Mouse (Mus musculus): Measurements from ENCODE around the gene Tmc7.

Tmc7 gene

GRCm38 (mm10) chr7:118585856-118586255 is 1.3 kb upstream of the Tmc7 start:
- DNase-seq (ENCODE audit: low read depth, low spot score), result no peak

DNA sequence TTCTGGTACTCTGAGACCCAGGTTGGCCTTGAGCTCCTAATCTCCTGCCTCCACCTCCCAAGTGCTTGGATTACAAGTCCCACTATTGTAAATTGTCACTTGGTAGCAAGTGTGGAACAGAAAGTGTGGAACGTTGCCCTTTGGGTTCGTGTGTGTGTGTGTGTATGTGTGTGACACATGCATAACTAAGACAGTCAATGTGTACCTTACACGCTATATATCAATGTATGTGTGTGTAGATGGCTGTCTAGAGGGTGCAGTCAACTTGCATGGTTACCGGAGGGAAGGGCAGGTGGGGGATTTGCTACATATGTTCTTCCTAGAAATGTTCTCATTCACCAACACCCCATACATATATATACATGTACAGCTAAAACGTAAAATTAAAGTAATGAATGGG is 390 bp upstream of the Tmc7 start:
- DNase-seq (ENCODE audit: low read depth, low spot score), result no peak

DNA sequence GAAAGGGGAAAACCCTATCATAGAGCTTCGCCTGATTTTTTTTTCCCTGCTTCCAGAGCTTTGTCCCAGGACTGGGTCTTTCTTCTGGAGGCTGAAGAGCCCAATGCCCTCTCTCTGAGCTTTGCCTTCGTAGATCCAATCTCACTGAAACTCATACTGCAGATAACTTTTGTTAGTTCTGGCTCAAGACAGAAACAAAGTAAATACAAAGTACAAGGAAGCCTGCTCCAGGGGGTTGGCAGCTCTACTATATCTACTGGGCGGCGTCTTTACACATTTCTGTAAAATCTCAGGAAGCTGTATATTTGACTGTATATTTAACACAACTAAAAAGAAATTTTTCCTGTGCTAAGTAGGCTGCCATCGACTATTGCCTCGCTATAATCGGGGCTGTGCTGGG is 715 bp downstream of the Tmc7 start:
- no peak for DNase-seq (ENCODE audit: low read depth, low spot score)

GRCm38 (mm10) chr7:118579938-118580337 is 4.6 kb downstream of the Tmc7 start:
- DNase-seq (ENCODE audit: low read depth, low spot score), result no peak

DNA sequence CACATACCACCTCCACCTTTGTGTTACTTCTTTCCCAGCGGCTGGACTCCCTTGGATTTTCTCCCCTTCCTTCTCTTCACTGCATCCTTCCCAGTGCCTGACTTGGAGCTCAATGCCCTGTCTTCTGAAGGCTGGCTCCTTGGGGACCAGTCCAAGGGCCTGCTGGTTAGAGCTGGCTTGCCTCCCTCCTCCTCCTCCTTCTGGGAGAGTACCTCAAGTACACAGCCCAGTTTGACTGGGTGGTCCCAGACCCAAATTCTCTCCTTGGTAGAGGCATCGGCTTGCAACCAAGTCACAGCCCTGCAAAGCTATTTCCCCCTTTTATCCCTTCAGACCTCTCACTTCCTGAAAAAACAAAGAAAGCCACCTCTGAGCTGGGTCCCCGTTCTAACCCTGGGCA is 6.3 kb downstream of the Tmc7 start:
- no peak for DNase-seq (ENCODE audit: low read depth, low spot score)

DNA sequence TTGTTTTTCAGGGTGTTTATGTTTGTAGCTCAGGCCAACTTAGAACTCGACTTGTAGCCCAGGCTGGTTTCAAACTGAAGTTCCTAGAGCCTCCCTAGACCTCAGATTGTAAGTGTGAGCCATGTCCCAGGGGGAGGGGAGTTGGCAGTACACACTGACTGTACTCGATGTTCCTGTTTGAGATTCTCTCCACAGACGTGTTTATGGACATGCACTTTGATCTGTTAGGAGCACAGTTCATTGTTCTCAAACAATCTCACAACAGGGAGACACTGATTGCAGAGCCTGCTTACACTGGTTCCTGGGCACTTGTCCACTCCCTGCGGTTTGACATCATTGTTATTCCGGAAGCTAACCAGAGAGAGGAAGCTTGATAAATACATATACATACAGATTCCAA is 12.5 kb downstream of the Tmc7 start:
- no peak for DNase-seq (ENCODE audit: low read depth, low spot score)

GRCm38 (mm10) chr7:118571350-118571749 is 13.2 kb downstream of the Tmc7 start:
- no peak for DNase-seq (ENCODE audit: low read depth, low spot score)

DNA sequence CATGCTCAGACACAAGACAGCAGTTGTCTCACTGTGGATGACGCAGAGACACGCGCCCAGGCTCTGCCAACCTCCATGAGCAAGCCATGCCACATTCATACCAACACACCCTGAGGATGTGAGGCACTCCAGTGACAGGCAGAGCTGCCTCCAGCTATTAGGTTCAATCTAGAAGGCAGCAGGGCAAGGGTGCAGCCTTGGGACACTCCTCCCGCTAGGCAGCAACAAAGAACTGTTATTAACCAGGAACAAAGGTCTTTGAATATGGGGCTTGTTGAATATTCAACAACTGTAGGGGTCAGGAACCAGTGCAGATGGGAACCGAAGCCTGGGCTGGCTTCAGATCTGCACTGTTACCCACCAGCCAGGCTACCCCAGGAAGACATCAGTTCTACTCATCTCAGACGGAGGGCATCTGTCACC is 15.4 kb downstream of the Tmc7 start:
- DNase-seq (ENCODE audit: low read depth, low spot score), result no peak

GRCm38 (mm10) chr7:118554290-118554689 is 30.2 kb downstream of the Tmc7 start:
- no peak for DNase-seq (ENCODE audit: low read depth, low spot score)

GRCm38 (mm10) chr7:118553881-118554280 is 30.7 kb downstream of the Tmc7 start:
- peak; percentile 27 for DNase-seq (ENCODE audit: low read depth, low spot score)

GRCm38 (mm10) chr7:118547451-118547850 is 37.1 kb downstream of the Tmc7 start:
- DNase-seq (ENCODE audit: low read depth, low spot score), result no peak

- DNase-seq (ENCODE audit: low read depth, low spot score), result no peak
Observed at GRCm38 (mm10) chr7:118544128-118544527, 40.4 kb downstream of the Tmc7 start.

DNA sequence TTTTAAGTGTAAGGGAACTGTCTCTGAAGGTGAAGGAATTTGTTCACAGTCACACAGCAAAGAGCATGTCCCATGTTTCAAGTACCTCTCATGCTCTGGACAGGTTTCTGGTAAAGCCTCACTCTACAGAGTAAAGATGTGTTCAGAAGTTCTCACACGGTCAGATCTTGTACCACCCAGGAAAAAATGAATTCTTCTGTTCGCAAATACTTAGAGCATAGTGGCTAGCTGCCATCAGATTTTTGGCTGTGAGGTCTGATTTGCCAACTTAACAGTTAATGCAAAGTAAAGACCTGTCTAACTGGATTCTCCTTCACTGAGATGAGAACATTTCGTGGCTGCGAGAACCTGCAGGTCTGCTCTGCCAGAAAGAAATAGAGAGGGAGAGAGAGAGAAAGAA is 49.5 kb downstream of the Tmc7 start:
- no peak for DNase-seq (ENCODE audit: low read depth, low spot score)

- DNase-seq (ENCODE audit: low read depth, low spot score), result no peak
Observed at GRCm38 (mm10) chr7:118534326-118534725, 50.2 kb downstream of the Tmc7 start.

GRCm38 (mm10) chr7:118533178-118533578 is 51.4 kb downstream of the Tmc7 start, which contains the start of gene Coq7:
TSS of gene Coq7 (minus strand) at chr7:118533356.
- DNase-seq (ENCODE audit: low read depth, low spot score), result peak; percentile 100

- DNase-seq (ENCODE audit: low read depth, low spot score), result peak; percentile 100
Observed at GRCm38 (mm10) chr7:118532519-118533177, 51.9 kb downstream of the Tmc7 start.

- no peak for DNase-seq (ENCODE audit: low read depth, low spot score)
Observed at GRCm38 (mm10) chr7:118526967-118527366, 57.6 kb downstream of the Tmc7 start.

DNA sequence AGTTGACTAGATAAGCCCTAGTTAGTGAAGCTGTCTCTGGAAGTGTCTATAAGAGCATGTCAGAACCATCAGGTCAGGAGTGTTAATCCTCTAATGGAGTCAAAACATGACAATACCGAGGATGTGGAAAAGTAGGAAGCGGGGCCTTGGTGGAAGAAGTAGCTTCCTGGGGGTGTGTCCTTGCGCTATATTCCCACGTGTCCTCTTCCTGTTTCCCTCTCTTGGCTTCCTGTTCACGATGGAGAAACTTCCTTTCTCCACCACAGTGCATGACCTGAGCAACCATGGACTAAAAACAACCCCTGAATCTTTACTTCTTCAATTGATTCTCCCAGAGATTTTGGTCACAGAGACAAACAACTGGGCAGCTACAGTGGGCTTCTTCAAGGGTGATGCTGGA is 62.5 kb downstream of the Tmc7 start:
- DNase-seq (ENCODE audit: low read depth, low spot score), result no peak

DNA sequence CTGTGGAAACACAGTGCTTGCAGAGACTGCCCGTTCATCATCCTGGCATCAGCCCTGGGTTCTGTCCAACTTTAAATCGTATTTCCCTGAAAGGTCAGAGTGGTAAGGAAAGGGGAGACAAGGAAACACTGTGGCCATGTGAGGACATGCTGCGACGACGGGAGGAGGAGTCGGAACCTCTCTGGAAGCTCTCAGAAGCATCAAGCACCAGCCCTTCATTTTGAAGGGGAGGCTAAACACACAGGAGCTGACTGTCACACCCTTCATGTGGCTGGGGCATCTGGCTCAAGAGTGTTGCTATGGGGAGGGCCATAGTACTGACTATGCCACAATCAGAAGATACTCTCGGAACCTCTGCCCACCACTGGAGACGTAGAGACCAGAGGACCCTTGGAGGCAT is 64.9 kb downstream of the Tmc7 start:
- DNase-seq (ENCODE audit: low read depth, low spot score), result no peak

DNA sequence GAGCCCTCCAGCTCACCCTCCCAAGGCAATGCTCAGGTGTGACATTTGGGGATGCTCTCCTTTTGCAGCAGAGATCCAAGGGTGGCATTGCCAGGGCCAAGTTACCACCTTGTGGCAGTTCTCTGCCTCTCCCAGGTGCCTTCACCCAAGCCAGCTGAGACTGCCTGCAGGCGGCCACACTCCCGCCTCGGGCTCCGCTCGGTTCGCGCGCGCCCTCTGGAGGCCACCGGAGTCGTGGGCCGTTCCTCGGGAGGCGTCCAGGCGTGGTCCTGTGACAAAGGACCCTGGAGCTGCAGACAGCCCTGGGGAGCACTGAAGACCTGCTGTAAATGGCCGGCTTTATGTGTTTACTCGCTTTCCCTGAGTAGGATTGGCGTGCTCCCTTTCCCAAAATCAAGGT is 65.8 kb downstream of the Tmc7 start:
- peak; percentile 76 for DNase-seq (ENCODE audit: low read depth, low spot score)

GRCm38 (mm10) chr7:118517819-118518218 is 66.7 kb downstream of the Tmc7 start:
- peak; percentile 39 for DNase-seq (ENCODE audit: low read depth, low spot score)

- no peak for DNase-seq (ENCODE audit: low read depth, low spot score)
Observed at GRCm38 (mm10) chr7:118508556-118508955, 76.0 kb downstream of the Tmc7 start.

DNA sequence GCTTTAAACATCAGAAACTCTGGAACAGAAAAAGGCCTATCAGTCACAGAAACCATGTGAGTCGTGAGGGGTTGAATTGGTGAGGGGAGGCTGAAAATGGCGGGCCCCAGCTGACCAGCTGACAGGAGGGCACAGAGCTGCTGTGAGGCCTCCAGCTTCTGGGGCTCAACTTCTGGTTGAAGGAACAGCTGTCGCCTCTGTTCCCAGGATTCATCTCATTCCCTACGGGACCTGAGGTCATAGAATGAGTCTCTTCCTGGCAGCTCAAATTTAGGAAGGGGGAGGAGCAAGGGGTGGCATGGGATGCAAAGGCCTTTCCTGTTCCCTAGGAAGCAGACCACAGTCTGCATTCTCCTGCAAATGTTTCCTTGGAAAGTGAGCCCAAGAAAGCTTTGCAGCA is 80.7 kb downstream of the Tmc7 start:
- no peak for DNase-seq (ENCODE audit: low read depth, low spot score)

DNA sequence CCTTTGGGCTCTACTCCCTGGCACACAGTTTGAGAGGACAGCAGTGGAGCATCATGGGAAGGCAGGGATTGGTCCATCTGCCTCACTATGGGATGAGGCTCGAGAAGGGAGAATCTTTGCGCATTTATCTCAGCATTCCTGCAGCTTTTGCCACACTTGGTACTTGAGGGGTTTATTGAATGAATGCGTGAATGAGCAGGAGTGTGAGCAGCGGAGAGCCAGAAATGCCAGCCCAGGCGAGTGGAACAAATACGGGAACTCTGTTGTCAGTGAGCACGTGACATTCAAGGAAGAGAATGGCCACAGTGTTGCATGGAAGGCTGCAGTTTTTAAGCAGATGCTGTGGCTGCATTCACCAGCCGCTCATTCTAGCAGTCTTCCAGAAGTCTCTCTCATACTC is 82.2 kb downstream of the Tmc7 start:
- DNase-seq (ENCODE audit: low read depth, low spot score), result no peak
